Mouse (Mus musculus) erythroblast, adult 5-6 weeks (primary cell): ENCODE measurements around the gene Xrcc2. TPM values are rescaled to one million over a fixed set of nuclear protein-coding genes. Genes with fewer than 3 reads are reported as not detected.

Source experiments
- ATAC-seq: replicated peaks from 2 replicates; pipeline ENCODE4 v1.8.0; 2016; ENCODE audit warnings: moderate number of reproducible peaks, mild to moderate bottlenecking, moderate TSS enrichment, inconsistent platforms; ENCODE audit not compliant: poor library complexity, low FRiP score, severe bottlenecking
- total RNA-seq, 2 experiments: library from RNA; stranded (forward) in 1 of 2; stranded (reverse) in 1 of 2; fragments of 150-400 nt in 1 of 2; fragments of 200-764, 138-1000 nt in 1 of 2; gene quantifications; 2 replicates each; pipeline versions ENCODE4 v1.2.3 to v1.2.4; 2015 to 2017; ENCODE audit warnings: low replicate concordance in 2 of 2

Xrcc2 gene
- total RNA-seq, 2 experiments from 2014 or later: 1.2 to 5.9 TPM

DNA sequence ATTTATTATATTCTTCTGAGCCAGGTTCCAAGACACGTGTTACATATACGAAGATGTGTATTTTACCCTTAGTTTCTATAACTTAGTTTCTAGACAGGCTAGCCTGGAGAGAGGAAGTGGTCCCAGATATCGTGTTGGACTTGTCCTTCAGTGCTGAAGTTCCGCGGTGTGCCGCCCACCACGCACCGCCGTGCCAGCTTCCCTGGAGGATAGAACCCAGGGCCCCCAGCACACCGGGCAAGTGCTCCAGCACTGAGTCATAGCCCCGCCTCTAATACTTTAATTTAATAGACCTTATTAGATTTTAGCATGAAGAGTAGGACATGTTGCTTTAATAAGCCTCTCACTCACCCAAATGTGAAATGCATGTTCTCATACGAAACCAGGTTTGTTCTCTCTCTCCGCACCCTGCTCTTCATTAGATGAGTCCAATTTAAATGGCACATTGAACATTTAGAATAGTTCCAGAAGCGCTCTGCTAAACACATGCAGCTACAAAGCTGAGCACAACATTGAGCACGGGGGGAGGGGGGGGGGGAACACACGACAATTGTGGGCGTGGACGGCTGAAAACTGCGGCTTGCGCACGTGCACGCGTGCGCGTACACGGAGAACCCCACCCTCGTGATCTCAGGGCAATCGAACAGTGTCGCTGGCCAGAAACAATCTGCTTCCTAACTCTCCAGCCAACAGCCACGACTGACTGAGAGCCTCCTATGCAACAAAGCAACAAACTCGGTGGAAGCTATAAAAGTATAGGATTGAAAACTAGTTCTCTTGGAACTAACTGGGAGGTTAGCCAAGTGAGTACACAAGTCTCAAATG, 33.7 kb downstream of the Xrcc2 start:
- ATAC-seq: no peak

DNA sequence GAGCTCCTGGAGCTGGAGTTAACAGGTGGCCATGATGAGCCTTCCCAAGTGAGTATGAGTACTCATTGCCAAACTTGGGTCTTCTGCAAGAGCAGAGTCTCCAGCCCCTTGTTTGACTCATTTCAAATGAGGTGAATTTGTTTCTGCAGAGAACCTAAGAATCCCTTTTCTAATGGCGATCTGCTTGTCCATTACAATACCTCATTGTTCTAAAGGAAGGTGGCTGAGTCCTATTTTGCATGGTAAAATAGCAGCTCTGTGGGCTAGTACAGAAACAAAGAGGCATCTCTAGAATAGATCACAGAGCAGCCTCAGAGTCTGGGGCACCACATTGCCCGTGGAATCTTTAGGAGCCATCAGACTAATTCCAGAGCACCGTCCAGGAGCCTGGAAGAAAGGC, 34.6 kb downstream of the Xrcc2 start:
- ATAC-seq: no peak

- ATAC-seq: no peak
Observed at GRCm38 (mm10) chr5:25668306-25668705, 37.3 kb downstream of the Xrcc2 start.

- no peak for ATAC-seq
Observed at GRCm38 (mm10) chr5:25666684-25667083, 38.9 kb downstream of the Xrcc2 start.

GRCm38 (mm10) chr5:25666108-25666507, 39.5 kb downstream of the Xrcc2 start:
- ATAC-seq: no peak

DNA sequence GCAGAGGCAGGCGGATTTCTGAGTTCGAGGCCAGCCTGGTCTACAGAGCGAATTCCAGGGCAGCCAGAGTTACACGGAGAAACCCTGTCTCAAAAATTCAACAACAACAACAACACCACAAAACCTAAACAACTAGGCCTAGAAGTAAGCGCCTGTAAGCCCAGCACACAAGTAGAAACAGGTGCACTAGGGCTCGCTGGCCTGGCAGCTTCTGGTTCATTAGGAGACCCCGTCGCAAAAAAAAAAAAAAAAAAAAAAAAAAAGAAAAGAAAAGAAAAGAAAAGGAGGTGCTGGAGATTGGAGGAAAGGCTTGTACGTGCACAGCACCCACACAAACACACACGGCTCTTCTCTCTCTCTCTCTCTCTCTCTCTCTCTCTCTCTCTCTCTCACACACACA, 40.1 kb downstream of the Xrcc2 start:
- ATAC-seq: no peak

DNA sequence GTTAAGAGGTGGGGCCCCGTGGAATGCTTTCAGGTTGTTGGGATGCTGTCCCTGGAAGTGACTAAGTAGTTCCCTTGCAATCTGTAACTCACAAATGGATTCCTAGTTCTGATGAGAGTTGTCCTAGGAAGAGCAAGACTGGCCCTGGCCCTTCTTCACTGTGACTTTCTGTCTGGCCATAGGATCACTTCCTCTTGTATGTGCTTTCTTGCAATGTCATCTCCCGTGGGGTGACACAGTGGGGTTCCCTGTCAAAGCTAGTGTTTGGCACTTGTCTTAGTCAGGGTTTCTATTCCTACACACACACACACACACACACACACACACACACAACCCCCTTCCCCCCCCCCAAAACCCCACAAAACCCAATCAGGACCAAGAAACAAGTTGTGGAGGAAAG, 42.5 kb downstream of the Xrcc2 start:
- no peak for ATAC-seq

GRCm38 (mm10) chr5:25654578-25654987, 51.0 kb downstream of the Xrcc2 start:
- no peak for ATAC-seq

- no peak for ATAC-seq
Observed at GRCm38 (mm10) chr5:25653377-25653776, 52.2 kb downstream of the Xrcc2 start.

DNA sequence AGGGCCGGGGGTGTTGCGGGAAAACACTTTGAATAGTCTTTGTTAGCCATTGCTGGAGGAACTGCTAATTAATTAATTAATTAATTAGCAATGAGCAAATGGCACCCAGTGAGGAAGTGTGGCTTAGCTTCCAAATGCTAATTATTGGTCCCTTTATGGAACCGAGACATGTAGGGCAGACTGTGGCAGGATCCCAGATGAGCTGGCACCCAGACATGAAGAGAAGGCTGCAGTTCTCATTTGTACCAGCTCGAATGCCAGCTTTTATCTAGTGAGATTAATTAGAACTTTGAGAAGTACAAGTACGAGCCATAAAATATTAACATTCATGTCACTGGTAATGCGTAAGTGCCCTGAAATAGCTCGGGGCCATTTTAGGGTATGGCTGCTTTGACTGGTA, 53.2 kb downstream of the Xrcc2 start:
- ATAC-seq: no peak

DNA sequence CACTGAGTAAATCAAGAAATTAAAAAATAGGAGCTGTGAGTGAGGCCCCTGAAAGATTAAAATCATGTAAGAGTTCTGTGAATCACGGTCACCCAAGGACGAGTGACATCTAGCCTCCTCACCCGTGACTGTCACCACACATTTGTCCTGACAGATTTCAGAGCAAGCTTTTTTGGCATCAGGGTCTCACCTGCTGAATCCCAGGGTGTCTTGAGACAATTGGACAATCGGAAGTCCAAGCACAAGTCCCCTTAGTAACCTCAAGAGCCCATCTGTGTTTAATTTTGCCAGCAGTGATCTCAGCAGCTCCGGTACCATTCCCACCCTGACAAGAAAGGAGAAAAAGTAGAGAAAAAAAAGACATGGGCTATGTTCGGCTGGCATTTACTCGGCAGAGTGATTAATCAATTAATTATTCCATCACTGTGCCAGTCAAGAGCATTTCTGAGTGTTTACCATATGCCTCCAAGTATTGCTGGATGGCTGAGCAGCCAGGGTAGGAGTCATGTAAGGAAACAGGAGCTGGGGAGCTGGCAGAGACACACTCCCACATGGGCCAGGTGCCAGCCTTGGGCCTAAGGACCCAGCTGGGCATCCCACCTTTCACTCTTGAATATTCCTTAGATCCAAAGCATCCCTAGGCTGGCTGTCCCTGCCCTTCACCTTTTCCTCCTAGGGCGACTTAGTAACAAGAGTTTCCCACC, 59.8 kb downstream of the Xrcc2 start:
- no peak for ATAC-seq

DNA sequence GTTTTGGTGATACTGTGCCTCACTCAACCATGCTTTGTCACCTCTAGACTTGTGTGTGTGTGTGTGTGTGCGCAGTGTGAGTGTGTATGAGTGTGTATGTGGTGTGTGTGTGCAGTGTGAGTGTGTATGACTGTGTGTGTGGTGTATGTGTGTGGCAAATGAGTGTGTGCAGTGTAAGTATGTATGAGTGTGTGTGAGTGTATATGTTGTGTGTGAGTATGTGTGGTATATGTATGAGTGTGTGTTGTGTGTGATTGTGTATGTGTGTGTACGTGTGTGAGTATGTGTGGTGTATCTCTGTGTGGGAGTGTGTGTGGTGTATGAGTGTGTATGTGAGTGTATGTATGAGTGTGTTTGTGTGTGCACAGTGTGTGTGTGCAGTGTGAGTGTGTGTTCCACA, 61.1 kb downstream of the Xrcc2 start:
- no peak for ATAC-seq

DNA sequence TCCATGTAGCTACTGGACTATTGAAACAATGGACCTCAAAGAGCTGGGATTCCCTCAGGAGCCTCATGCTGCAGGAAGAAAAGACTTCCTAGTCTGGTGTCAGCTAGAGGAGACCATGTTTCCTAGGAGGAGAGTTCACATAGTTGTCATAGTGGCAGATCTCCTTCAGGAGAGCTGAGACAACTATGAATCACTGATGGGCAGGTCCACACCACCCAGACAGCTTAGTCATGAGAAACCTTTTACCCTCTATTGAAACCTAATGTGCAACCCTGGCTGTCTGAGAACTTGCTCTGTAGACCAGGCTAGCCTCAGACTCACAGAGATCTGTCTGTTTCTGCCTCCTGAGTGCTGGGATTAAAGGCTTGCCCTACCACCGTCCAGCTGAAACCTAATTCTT, 62.9 kb downstream of the Xrcc2 start:
- ATAC-seq: no peak

Other genes with a start within 250 kb of the Xrcc2 start
- gene Kmt2c, start 207.0 kb downstream of the Xrcc2 start, total RNA-seq (2015; ENCODE audit: low replicate concordance): 18.4 and 24.2 TPM in 2 replicates
- 26.7 and 33.6 TPM in 2 replicates for gene Kmt2c, start 207.0 kb downstream of the Xrcc2 start, total RNA-seq (2017; ENCODE audit: low replicate concordance)
- gene Cct8l1, start 189.8 kb downstream of the Xrcc2 start, total RNA-seq (2015; ENCODE audit: low replicate concordance): not detected in 2 replicates
- not detected in 2 replicates for gene Cct8l1, start 189.8 kb downstream of the Xrcc2 start, total RNA-seq (2017; ENCODE audit: low replicate concordance)
- 2.5 TPM in 1 of 2 replicates, not detected in the other for gene Actr3b, start 54.2 kb upstream of the Xrcc2 start, total RNA-seq (2015; ENCODE audit: low replicate concordance)
- 0.84 TPM in 1 of 2 replicates, not detected in the other for gene Actr3b, start 54.2 kb upstream of the Xrcc2 start, total RNA-seq (2017; ENCODE audit: low replicate concordance)
- not detected in 2 replicates for gene Gm21663, start 236.6 kb upstream of the Xrcc2 start, total RNA-seq (2015; ENCODE audit: low replicate concordance)
- not detected in 2 replicates for gene Gm21663, start 236.6 kb upstream of the Xrcc2 start, total RNA-seq (2017; ENCODE audit: low replicate concordance)
- gene Gm21671, start 248.6 kb upstream of the Xrcc2 start, total RNA-seq (2015; ENCODE audit: low replicate concordance): not detected in 2 replicates
- gene Gm21671, start 248.6 kb upstream of the Xrcc2 start, total RNA-seq (2017; ENCODE audit: low replicate concordance): not detected in 2 replicates